Mouse (Mus musculus) hindbrain, embryonic 11.5 days (tissue): ENCODE data around the gene Zc3hav1l. TPM values are rescaled to one million over a fixed set of nuclear protein-coding genes. Genes with fewer than 3 reads are reported as not detected.

ENCODE experiments used
- ATAC-seq: fragments of 200-750 bp; cut with Nextera tagmentation; 2 replicates; pipeline ENCODE4 v1.8.0; 2017; ENCODE audit warnings: mild to moderate bottlenecking, moderate TSS enrichment, moderate library complexity; ENCODE audit not compliant: low FRiP score
- DNase-seq: peaks from one replicate; pipeline ENCODE4 v3.0.0-alpha.2; 2015; ENCODE audit warnings: low spot score
- H3K27ac ChIP-seq: fragments of 300-500 bp; sonication (generic); 2 replicates; pipeline ENCODE4 v1.5.1; 2014; ENCODE audit warnings: mild to moderate bottlenecking, low read depth, low read length
- H3K27me3 ChIP-seq: fragments of 300-500 bp; sonication (generic); 2 replicates; pipeline ENCODE4 v1.6.1; 2014; ENCODE audit warnings: mild to moderate bottlenecking, low read length, moderate library complexity, mixed read lengths; ENCODE audit not compliant: control insufficient read depth, insufficient read depth
- H3K36me3 ChIP-seq: fragments of 300-500 bp; sonication (generic); 2 replicates; pipeline ENCODE4 v1.6.1; 2014; ENCODE audit warnings: mild to moderate bottlenecking, low read length, moderate library complexity, mixed read lengths; ENCODE audit not compliant: control insufficient read depth, insufficient read depth
- H3K4me1 ChIP-seq: fragments of 300-500 bp; sonication (generic); replicated peaks from 2 replicates; pipeline ENCODE4 v1.6.1; 2014; ENCODE audit warnings: low read length, mixed read lengths; ENCODE audit not compliant: control insufficient read depth, insufficient read depth
- H3K4me2 ChIP-seq: fragments of 300-500 bp; sonication (generic); replicated peaks from 2 replicates; pipeline ENCODE4 v1.6.1; 2014; ENCODE audit warnings: mild to moderate bottlenecking, low read depth, low read length
- H3K4me3 ChIP-seq: fragments of 300-500 bp; sonication (generic); 2 replicates; pipeline ENCODE4 v1.5.1; 2014; ENCODE audit warnings: low read depth, low read length
- H3K9ac ChIP-seq: fragments of 300-500 bp; sonication (generic); 2 replicates; pipeline ENCODE4 v1.6.1; 2014; ENCODE audit warnings: low read depth, low read length
- H3K9me3 ChIP-seq: fragments of 300-500 bp; sonication (generic); 2 replicates; pipeline ENCODE4 v1.6.1; 2016; ENCODE audit warnings: low read length; ENCODE audit not compliant: control insufficient read depth
- WGBS: fragments of 180-500 bp; shearing (Covaris S2); extraction: QIAGEN DNeasy Blood & Tissue Kit; methylation state at CpG from one replicate; pipeline ENCODE4 v1.1.7; 2014; 5-methylcytosine and 5-hydroxymethylcytosine counted together
- polyA plus RNA-seq: library from polyadenylated mRNA; unstranded; fragments of >200 nt; fragmentation: Nextera tagmentation; extraction: Ambion mirVana; gene quantifications from 2 replicates; pipeline ENCODE4 v1.2.1, GENCODE M21; 2014

Zc3hav1l gene
- polyA plus RNA-seq, 1 experiment from 2014 or later: 14.9 TPM

DNA sequence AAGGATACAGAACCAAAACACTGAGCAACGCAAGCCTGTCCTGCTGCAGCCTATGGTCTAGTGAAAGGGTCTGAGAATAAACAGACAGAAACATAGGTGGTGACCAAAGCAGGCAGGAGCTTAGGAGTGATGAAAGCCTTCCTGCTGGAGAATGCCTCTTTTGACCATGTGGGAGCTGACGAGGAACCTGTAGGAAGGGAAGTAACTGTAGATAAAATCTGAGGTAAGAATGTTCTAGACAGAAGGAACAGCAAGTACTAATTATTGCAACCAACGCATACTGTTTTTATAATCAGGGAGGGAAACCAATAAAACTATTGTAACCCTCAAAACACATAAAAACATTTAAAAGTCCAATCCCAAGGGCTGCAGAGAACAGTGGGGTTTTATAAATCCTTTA, 54.9 kb downstream of the Zc3hav1l start:
- Histone ChIP-seq H3K4me2 (no peak overlapping the region), H3K27ac (no peak overlapping the region), H3K9ac (no peak overlapping the region), H3K4me3 (no peak overlapping the region), H3K27me3 (no peaks in the 10 kb centered on the region), H3K4me1 (0 out of 2 replicates have a peak, but pooled peaks cover 2% of the 10 kb centered on the region), H3K36me3 (no peaks in the 10 kb centered on the region), H3K9me3 (no peaks in the 10 kb centered on the region)
- ATAC-seq: no peak
- DNase-seq: no peak
- WGBS: 78% methylated on average over 3 of the region's 3 CpGs

DNA sequence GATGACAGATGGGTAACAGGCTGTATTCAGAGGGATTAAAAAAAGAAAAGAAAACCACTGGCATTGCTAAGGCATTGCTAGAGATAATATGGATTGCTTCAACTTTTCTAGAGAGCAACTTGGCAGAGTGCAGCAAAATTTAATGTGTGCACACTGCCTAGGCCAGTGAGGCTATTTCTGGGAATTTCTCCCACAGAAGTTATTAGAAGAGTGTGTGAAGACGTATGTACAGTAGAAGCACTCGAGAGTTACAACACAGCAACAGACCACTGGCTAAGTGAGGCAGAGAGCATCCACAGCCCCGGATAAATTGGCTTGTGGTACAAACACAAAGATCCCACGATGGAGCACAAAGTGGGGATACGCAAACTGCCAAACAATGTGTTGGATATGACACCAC, 56.2 kb downstream of the Zc3hav1l start:
- H3K27ac ChIP-seq: no peak overlapping the region
- no peak overlapping the region for H3K4me2 ChIP-seq
- no peak overlapping the region for H3K9ac ChIP-seq
- H3K4me1 ChIP-seq: no peaks in the 10 kb centered on the region
- DNase-seq: no peak
- H3K36me3 ChIP-seq: no peaks in the 10 kb centered on the region
- H3K27me3 ChIP-seq: no peaks in the 10 kb centered on the region
- 91% methylated on average over 5 of the region's 5 CpGs for WGBS
- no peak overlapping the region for H3K4me3 ChIP-seq
- ATAC-seq: no peak
- H3K9me3 ChIP-seq: no peaks in the 10 kb centered on the region

DNA sequence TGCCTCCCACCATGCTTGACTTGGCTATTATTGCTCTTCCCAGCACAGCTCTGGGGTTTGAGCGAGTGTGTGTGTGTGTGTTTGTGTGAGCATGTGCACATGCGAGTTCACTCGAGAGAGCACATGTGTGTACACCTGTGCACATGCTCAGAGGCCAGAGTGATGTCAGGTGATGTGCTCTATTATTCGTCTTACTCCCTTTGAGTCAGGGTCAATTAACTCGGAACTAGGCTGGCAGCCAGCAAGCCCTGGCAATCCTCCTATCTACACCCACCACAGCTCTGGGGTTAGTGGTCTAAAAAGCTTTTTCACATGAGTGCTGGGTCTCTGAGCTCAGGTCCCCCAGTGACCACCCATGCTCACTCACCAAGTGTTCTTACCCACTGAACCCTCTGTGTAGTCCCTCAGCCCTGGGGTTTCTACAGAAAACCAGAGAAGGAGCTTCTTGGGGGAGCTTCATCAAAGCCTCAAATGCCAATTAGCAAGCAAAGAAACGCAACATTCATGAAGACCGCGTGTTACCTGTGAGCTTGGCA, 56.7 kb downstream of the Zc3hav1l start:
- H3K4me2 ChIP-seq: no peak overlapping the region
- H3K36me3 ChIP-seq: no peaks in the 10 kb centered on the region
- no peak for ATAC-seq
- DNase-seq: no peak
- H3K9ac ChIP-seq: no peak overlapping the region
- H3K4me3 ChIP-seq: no peak overlapping the region
- H3K27ac ChIP-seq: no peak overlapping the region
- no peaks in the 10 kb centered on the region for H3K4me1 ChIP-seq
- H3K9me3 ChIP-seq: no peaks in the 10 kb centered on the region
- WGBS: 88% methylated on average over 8 of the region's 8 CpGs
- no peaks in the 10 kb centered on the region for H3K27me3 ChIP-seq

DNA sequence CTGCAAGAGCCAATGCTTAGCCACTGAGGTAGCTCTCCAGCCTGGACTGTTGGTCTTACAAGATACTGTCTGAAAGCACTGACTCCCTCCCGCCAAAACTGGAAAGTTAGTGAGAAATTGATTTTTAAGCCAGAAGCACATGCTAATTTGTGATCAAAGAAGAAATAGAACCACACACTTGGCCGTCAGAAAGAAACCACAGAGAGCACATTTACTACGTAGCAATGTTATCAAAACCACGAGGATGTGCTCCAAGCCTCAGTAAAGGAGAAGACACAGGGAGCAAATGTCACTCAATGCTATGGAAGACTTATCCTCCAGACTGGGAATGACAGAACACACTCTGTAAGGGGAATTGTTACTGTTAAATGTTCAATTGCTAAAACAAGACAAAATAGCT, 57.6 kb downstream of the Zc3hav1l start:
- H3K4me1 ChIP-seq: no peaks in the 10 kb centered on the region
- no peaks in the 10 kb centered on the region for H3K36me3 ChIP-seq
- H3K27ac ChIP-seq: no peak overlapping the region
- no peak for DNase-seq
- no peaks in the 10 kb centered on the region for H3K9me3 ChIP-seq
- no peak for ATAC-seq
- WGBS: 92% methylated on average over 4 of the region's 4 CpGs
- H3K4me3 ChIP-seq: no peak overlapping the region
- no peaks in the 10 kb centered on the region for H3K27me3 ChIP-seq
- no peak overlapping the region for H3K9ac ChIP-seq
- H3K4me2 ChIP-seq: no peak overlapping the region

DNA sequence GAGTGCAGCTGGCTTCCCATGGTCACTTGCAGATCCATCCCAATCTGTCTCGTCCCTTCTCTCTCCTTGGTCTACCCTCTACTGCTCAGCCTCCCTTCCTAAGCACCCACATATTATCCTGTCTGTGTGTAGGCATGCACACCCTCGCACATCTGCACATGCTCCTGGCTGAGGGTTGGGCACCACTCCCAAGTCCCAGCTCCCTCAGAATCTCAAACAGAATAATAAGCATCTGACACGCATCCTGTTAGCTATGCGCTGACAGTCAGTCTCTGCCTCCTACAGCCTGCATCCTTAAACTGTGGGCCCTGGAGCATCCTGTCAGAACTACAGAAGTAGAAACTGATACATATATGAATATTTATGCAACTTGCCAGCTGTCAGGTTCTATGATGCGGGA, 58.4 kb downstream of the Zc3hav1l start:
- DNase-seq: no peak

DNA sequence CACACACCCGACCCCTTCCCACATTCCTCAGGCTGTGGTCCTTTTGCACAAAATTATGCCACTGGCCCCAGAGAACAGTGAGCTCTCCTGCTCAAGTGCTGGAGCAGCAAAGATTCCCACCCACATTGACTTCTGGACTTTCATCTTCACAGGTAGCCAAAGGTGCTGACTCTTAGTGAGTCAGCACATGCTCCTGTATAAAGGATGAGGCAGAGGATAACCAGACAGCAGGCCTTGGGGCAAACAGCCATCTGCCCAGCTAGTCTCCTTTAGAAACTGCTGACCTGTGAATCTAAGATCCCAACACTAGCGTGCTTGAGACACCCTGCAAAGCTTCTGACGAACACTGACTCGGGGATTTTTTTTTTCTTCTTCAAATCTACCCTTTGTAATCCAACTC, 60.7 kb downstream of the Zc3hav1l start:
- Histone ChIP-seq H3K27me3 (no peaks in the 10 kb centered on the region), H3K4me1 (no peaks in the 10 kb centered on the region), H3K4me3 (no peak overlapping the region), H3K27ac (no peak overlapping the region), H3K36me3 (no peaks in the 10 kb centered on the region), H3K9ac (no peak overlapping the region), H3K4me2 (no peak overlapping the region), H3K9me3 (no peaks in the 10 kb centered on the region)
- ATAC-seq (no peak), DNase-seq (no peak)
- 87% methylated on average over 4 of the region's 4 CpGs for WGBS

More for the DNA sequence above, 58.4 kb downstream of the Zc3hav1l start:
- no peaks in the 10 kb centered on the region for H3K36me3 ChIP-seq
- no peaks in the 10 kb centered on the region for H3K9me3 ChIP-seq
- no peak overlapping the region for H3K27ac ChIP-seq
- H3K9ac ChIP-seq: no peak overlapping the region
- WGBS: 92% methylated on average over 5 of the region's 5 CpGs
- no peak overlapping the region for H3K4me2 ChIP-seq
- no peaks in the 10 kb centered on the region for H3K27me3 ChIP-seq
- no peaks in the 10 kb centered on the region for H3K4me1 ChIP-seq
- ATAC-seq: no peak
- H3K4me3 ChIP-seq: no peak overlapping the region

Other genes starting within 250 kb of the Zc3hav1l start
- not detected in 2 replicates for gene Tmem213, start 190.0 kb downstream of the Zc3hav1l start, polyA plus RNA-seq
- not detected in 2 replicates for gene Atp6v0a4, start 174.7 kb downstream of the Zc3hav1l start, polyA plus RNA-seq
- 12.3 and 13.2 TPM in 2 replicates for gene D630045J12Rik, start 45.2 kb downstream of the Zc3hav1l start, polyA plus RNA-seq
- 1.7 and 1.9 TPM in 2 replicates for gene Zc3hav1, start 55.3 kb upstream of the Zc3hav1l start, polyA plus RNA-seq
- 14.3 and 14.8 TPM in 2 replicates for gene Ttc26, start 82.2 kb upstream of the Zc3hav1l start, polyA plus RNA-seq
- gene Ubn2, start 134.7 kb upstream of the Zc3hav1l start, polyA plus RNA-seq: 19.6 and 27.8 TPM in 2 replicates
- 118 and 124 TPM in 2 replicates for gene Fmc1, start 234.2 kb upstream of the Zc3hav1l start, polyA plus RNA-seq